Mouse (Mus musculus): ENCODE results near the gene Enah. TPM values are rescaled to one million over a fixed set of nuclear protein-coding genes. Genes with fewer than 3 reads are reported as not detected.

Enah gene
- polyA plus RNA-seq, 1 experiment = 0.01 TPM

DNA sequence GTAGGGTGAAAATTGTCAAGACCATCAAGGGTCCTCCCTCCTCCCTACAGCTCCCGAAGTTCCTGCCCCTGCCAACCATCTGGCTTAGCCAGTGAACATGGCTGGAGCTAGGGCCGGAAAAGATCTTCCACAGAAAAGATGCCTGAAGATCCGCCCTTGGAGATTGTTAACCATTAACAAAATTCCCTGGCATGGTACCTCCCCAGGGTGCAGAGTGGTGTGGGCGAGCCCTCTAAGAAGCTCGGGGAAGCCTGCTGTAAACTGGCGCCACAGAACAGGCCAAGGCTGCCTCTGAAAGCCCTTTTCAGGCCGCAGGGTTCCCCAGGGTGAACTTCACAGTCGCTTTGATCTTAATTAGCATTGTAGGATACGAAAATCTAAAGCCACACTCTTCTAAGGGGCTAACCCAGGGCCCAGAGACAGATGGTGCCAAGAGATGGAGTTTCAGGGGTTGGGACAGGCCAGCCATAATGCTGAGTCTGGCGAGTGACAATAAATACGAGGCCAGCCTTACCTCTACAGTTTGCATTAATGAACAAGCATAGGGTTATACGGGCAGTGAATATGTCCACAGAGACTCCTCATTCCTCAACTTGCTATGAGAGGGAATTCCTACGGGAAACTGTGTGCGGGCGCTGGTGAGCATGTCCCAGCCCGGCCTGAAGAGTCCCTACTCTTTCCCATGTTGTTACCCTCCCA is 157.0 kb downstream of the Enah start:
- peaks cover 18% of the 10 kb centered on the region for H3K4me1 ChIP-seq (ENCODE audit: control insufficient read depth)
- no peak overlapping the region for H3K4me3 ChIP-seq (replicated peaks)
- no peaks in the 10 kb centered on the region for H3K36me3 ChIP-seq (ENCODE audit: control insufficient read depth)
- H3K27me3 ChIP-seq (ENCODE audit: control insufficient read depth) = peaks cover 22% of the 10 kb centered on the region
- TF ChIP-seq GATA1 (IDR thresholded peaks at IDR 0.05; ENCODE audit: low read length) (no peak), TAL1 (IDR thresholded peaks at IDR 0.05; ENCODE audit: low read length) (no peak)
- H3K9me3 ChIP-seq (ENCODE audit: control insufficient read depth, low read length) = no peaks in the 10 kb centered on the region

DNA sequence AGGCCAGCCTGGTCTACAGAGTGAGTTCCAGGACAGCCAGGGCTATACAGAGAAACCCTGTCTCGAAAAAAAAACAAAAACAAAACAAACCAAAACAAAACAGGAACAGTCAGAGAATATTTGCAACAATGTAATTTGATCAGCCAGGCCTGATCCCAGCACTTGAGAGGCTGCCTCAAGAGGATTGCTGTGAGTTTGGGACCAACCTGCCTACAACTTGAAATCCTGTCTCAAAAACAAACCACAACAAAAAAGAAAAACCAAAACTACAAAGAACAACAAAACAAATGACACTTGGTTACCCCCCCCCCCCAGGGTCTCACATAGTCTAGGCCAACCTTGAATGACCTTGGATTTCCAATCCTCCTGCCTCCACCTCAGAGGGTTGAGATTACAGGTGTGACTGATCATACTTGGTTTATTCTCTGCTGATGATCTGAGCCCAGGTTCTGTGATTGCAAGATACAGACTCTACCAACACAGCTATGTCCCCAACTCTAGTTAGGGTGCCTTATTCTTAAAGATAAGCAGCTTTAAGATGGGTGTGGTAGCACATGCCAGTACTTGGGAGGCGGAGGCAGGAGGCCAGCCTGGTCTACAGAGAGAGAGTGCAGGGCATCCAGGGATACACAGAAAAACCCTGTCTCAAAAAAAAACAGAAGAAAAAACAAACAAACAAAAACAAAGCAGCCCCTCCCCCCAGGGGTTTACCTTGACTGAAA is 158.4 kb downstream of the Enah start:
- Histone ChIP-seq H3K36me3 (ENCODE audit: control insufficient read depth) (no peaks in the 10 kb centered on the region), H3K4me1 (ENCODE audit: control insufficient read depth) (peaks cover 16% of the 10 kb centered on the region), H3K4me3 (replicated peaks) (no peak overlapping the region), H3K27me3 (ENCODE audit: control insufficient read depth) (peaks cover 22% of the 10 kb centered on the region), H3K9me3 (ENCODE audit: control insufficient read depth, low read length) (no peaks in the 10 kb centered on the region)
- TF ChIP-seq TAL1 (IDR thresholded peaks at IDR 0.05; ENCODE audit: low read length) (no peak), GATA1 (IDR thresholded peaks at IDR 0.05; ENCODE audit: low read length) (no peak)

DNA sequence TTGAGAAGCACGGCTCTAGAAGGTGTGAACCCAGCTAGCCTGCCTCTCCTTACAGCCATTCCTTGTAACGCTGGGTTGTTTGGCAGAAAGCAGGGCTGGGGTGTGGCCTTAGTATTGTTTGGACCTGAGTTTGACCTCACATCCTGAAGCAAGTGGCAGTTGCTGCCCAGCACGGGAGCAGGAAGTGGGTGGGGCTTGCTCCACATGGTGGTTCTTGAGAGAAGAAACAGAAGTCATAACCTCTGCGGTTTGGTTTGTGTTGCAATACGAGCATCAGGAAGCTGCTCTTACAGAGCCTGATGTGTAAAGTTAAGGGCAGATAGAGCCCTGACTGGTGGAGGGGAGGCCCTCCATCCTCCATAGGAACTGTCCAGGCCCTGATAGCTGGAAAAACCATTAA is 159.1 kb downstream of the Enah start:
- TF ChIP-seq TAL1 (IDR thresholded peaks at IDR 0.05; ENCODE audit: low read length) = no peak
- TF ChIP-seq GATA1 (IDR thresholded peaks at IDR 0.05; ENCODE audit: low read length) = no peak
- H3K4me1 ChIP-seq (ENCODE audit: control insufficient read depth) = peaks cover 15% of the 10 kb centered on the region
- peaks cover 22% of the 10 kb centered on the region for H3K27me3 ChIP-seq (ENCODE audit: control insufficient read depth)
- H3K4me3 ChIP-seq (replicated peaks) = no peak overlapping the region
- H3K9me3 ChIP-seq (ENCODE audit: control insufficient read depth, low read length) = no peaks in the 10 kb centered on the region
- H3K36me3 ChIP-seq (ENCODE audit: control insufficient read depth) = no peaks in the 10 kb centered on the region

DNA sequence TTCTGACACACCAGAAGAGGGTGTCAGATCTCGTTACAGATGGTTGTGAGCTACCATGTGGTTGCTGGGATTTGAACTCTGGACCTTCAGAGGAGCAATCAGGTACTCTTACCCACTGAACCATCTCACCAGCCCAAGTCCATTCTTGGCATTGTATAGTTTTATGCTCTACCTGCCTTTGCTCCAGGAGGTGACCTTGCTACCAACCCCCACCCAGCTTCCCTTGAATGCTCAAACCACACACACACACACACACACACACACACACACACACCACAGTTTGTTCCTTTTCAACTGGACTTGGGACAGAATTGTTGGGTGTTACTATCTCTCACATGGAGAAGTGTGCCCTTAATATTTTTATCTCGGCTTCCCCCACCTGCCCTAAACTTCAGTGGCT is 163.5 kb downstream of the Enah start:
- Histone ChIP-seq H3K36me3 (ENCODE audit: control insufficient read depth) (no peaks in the 10 kb centered on the region), H3K27me3 (ENCODE audit: control insufficient read depth) (peaks cover 27% of the 10 kb centered on the region), H3K4me1 (ENCODE audit: control insufficient read depth) (peaks cover 12% of the 10 kb centered on the region), H3K9me3 (ENCODE audit: control insufficient read depth, low read length) (no peaks in the 10 kb centered on the region), H3K4me3 (replicated peaks) (no peak overlapping the region)
- TF ChIP-seq TAL1 (IDR thresholded peaks at IDR 0.05; ENCODE audit: low read length) (no peak), GATA1 (IDR thresholded peaks at IDR 0.05; ENCODE audit: low read length) (no peak)

DNA sequence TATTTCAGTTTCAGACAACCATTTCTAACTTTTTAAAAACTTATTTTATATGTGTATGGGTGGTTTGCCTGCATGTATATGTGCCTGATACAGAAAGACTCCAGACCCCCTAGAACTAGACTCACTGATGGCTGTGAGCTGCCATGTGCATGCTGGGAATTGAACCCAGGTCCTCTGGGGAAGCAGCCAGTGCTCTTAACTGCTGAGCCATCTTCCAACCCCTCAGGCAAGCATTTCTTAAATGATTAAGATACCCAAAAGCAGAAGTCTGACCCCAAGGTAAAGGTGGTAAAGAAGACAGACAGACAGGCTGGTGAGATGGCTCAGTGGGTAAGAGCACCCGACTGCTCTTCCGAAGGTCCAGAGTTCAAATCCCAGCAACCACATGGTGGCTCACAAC is 165.0 kb downstream of the Enah start:
- TF ChIP-seq GATA1 (IDR thresholded peaks at IDR 0.05; ENCODE audit: low read length) (no peak), TAL1 (IDR thresholded peaks at IDR 0.05; ENCODE audit: low read length) (no peak)
- H3K36me3 ChIP-seq (ENCODE audit: control insufficient read depth) = no peaks in the 10 kb centered on the region
- no peaks in the 10 kb centered on the region for H3K9me3 ChIP-seq (ENCODE audit: control insufficient read depth, low read length)
- H3K4me1 ChIP-seq (ENCODE audit: control insufficient read depth) = peaks cover 5% of the 10 kb centered on the region
- no peak overlapping the region for H3K4me3 ChIP-seq (replicated peaks)
- peaks cover 31% of the 10 kb centered on the region for H3K27me3 ChIP-seq (ENCODE audit: control insufficient read depth)

DNA sequence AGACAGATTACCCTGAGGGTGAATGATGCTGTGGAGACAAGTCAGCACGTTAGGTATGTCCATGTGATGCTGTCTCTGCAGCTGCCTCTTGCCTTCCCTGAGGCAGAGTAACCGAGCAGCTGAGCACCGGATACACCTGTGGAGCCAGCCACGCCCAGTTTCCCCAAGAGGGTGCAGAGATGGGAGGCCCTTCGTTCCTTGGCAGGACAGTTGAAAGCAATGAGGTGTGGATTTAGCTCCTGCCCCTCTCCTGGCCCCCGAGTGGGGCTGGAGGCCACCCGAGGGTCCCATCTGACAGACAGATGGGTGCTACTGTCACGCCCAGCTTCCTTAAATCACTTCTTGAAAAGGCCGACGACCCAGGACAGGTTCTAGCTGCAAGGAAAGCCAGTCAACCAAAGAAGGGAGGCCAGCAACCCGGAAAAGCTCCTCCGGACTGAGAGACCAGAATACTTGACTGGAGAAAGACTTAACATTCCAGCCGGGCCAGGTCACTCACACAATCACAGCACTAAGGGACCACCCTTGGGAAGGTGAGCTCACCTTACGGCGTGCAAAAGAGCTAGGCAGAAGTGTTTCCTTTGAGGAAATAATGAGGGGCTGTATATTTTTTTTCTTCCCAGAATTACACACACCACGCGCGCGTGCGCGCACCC is 166.6 kb downstream of the Enah start:
- peaks cover 34% of the 10 kb centered on the region for H3K27me3 ChIP-seq (ENCODE audit: control insufficient read depth)
- no peaks in the 10 kb centered on the region for H3K9me3 ChIP-seq (ENCODE audit: control insufficient read depth, low read length)
- TF ChIP-seq TAL1 (IDR thresholded peaks at IDR 0.05; ENCODE audit: low read length) (no peak), GATA1 (IDR thresholded peaks at IDR 0.05; ENCODE audit: low read length) (no peak)
- H3K4me3 ChIP-seq (replicated peaks) = no peak overlapping the region
- peaks cover 5% of the 10 kb centered on the region for H3K4me1 ChIP-seq (ENCODE audit: control insufficient read depth)
- H3K36me3 ChIP-seq (ENCODE audit: control insufficient read depth) = no peaks in the 10 kb centered on the region

DNA sequence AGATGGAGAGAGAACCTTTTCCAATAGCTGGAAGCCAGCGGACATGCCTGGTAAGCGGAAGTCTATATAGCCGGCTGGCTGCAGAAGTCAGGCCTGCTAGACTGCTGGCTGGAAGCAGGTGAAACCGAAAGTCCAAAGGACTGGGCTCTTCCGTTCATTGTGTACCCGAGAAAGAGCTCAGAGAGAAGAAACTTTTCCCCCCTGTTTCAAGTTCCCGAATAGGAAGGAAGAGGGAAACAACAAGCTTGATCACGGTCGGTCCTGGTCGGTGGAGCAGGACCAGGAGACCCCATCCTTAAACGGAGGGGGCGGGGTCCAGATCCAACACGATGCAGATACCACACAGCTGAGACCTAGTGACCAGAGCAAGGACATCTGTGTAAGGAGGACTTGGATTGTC is 167.3 kb downstream of the Enah start:
- Histone ChIP-seq H3K4me3 (replicated peaks) (no peak overlapping the region), H3K9me3 (ENCODE audit: control insufficient read depth, low read length) (no peaks in the 10 kb centered on the region), H3K36me3 (ENCODE audit: control insufficient read depth) (no peaks in the 10 kb centered on the region), H3K27me3 (ENCODE audit: control insufficient read depth) (peaks cover 39% of the 10 kb centered on the region), H3K4me1 (ENCODE audit: control insufficient read depth) (peaks cover 5% of the 10 kb centered on the region)
- TF ChIP-seq TAL1 (IDR thresholded peaks at IDR 0.05; ENCODE audit: low read length) = no peak

DNA sequence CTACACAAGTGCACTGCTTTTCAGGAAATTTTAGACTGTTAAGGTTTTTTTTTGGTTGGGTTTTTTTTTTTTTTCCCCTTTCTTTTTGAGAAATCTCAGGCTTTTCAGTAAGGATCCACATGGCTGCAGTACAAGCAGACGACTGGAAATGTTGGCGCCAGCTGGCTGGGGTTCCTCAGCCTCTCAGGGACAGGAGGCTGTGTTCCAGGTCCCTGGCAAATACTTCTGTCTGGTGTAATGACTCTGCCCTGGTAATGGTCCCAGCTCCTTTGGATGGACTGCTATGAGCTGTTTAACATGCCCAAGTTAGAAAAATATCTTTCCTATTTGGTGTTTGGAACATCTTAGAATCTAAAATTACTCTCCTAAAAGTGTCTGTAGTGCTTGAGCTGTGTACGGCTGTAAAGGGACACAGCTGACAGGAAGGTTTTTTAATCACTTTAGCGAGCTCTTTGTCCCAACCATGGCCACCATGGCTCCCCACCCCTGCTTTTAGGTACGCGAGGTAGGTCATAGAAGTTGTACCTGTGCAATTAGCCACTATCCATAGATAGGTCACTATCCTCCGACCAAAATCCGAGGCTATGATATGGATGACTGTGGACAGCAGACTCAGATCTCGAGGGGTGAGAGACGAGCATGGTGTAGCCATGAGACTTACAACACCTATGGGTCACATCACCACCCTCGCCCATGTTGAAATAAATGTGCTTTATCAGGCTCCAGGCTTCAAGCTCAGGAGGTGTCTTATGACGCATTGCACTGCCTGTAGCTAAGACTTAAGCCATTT is 168.1 kb downstream of the Enah start:
- H3K36me3 ChIP-seq (ENCODE audit: control insufficient read depth) = no peaks in the 10 kb centered on the region
- peaks cover 43% of the 10 kb centered on the region for H3K27me3 ChIP-seq (ENCODE audit: control insufficient read depth)
- no peak for TF ChIP-seq TAL1 (IDR thresholded peaks at IDR 0.05; ENCODE audit: low read length)
- no peak for TF ChIP-seq GATA1 (IDR thresholded peaks at IDR 0.05; ENCODE audit: low read length)
- H3K9me3 ChIP-seq (ENCODE audit: control insufficient read depth, low read length) = no peaks in the 10 kb centered on the region
- H3K4me3 ChIP-seq (replicated peaks) = no peak overlapping the region
- peaks cover 5% of the 10 kb centered on the region for H3K4me1 ChIP-seq (ENCODE audit: control insufficient read depth)

DNA sequence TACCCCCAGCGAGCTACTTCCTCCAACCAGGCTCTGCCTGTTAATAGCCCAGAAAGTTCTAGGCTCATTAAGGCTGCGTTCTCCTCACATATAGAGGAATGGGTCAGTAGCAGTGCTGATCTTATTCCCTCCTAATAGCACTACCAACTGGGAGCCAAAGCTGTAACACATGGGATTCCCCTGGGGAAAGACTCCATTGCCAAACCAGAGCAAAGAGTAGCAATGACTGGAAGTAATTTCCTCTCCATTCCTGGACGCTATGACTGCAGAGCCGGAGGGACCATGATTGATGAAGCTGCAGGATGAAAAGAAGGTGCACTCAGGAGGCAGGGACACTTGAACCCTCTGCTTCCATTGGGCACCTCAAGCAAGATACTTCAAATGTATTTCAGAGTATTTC is 169.3 kb downstream of the Enah start:
- Histone ChIP-seq H3K36me3 (ENCODE audit: control insufficient read depth) (no peaks in the 10 kb centered on the region), H3K4me3 (replicated peaks) (no peak overlapping the region), H3K4me1 (ENCODE audit: control insufficient read depth) (peaks cover 8% of the 10 kb centered on the region), H3K9me3 (ENCODE audit: control insufficient read depth, low read length) (no peaks in the 10 kb centered on the region), H3K27me3 (ENCODE audit: control insufficient read depth) (peaks cover 48% of the 10 kb centered on the region)
- TF ChIP-seq GATA1 (IDR thresholded peaks at IDR 0.05; ENCODE audit: low read length) = no peak
- no peak for TF ChIP-seq TAL1 (IDR thresholded peaks at IDR 0.05; ENCODE audit: low read length)

Measured in erythroblast, embryonic 14.5 days (primary cell).